Mouse (Mus musculus): ENCODE results near the gene Clcnka. TPM values are rescaled to one million over a fixed set of nuclear protein-coding genes. Genes with fewer than 3 reads are reported as not detected.
A peak's percentile ranks its signal among the peaks of the same experiment; 100 is the strongest.

The Clcnka gene
- total RNA-seq, 2 experiments from 2014 or later, result 1.2 to 1.8 TPM

DNA sequence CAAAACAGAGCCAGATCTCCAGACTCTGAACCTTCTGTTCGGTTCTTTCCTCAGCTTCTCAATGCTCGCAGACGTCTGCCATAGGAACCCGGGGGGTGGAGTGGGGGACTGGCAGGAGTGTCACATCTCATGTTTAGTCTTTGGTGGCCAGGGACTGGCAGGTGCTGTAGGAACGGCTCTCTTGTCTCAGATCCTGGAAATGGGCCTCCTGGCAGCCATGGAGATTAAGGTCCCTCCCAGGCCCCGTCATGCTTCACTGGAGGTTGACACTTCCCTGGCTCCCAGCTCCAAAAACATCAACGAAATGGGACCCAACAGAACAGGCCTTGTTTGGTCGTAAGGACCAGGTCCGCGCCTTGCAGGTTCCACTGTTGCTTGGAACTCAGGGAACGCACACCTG lies 49.9 kb downstream of the Clcnka start:
- no peak for DNase-seq
- intact Hi-C loops (cut with DNase I; ENCODE audit: low total_unique reads), result no loop called here

DNA sequence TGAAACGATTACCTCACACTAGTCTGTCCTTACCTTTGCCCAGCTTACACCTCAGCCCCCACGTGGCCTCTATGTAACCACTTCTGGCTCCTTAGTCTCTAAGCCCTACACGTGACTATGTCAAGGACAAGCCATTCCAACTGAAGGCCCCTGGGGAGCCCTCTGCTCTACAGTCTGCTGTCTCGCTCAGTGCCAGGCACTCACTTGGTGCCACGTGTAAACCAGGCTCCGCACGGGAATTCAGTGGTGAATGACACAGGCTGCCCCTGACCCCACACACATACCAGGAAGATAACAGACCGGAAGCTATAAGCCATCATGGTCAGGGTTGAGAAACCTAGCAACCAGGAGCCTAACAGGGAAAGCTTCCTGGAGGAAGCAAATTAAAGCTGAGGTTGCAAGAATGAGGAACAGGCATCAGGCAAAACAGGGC lies 51.1 kb downstream of the Clcnka start:
- intact Hi-C loops (cut with DNase I; ENCODE audit: low total_unique reads), result no loop called here

DNA sequence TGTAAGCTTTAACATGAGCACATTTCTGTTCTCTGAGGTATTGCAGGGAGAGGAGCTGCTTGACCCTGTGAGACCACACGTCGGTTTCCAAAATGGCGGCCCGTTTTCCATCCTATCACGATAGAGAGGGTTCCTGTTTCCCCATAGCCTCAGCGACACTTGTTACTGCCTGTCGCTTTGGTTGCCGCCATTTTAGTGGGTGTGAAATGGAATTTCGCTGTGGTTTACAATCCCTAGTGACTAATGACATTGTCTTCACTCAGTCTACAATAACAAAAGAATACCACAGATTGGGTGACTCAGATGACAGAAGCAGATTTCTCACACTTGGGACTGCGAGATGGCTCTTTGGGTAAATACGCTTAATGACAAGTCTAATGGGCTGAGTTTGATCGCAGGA lies 53.3 kb downstream of the Clcnka start:
- intact Hi-C loops (cut with DNase I; ENCODE audit: low total_unique reads), result no loop called here
- no peak for DNase-seq

More for the DNA sequence above, 51.1 kb downstream of the Clcnka start:
- no peak for DNase-seq

DNA sequence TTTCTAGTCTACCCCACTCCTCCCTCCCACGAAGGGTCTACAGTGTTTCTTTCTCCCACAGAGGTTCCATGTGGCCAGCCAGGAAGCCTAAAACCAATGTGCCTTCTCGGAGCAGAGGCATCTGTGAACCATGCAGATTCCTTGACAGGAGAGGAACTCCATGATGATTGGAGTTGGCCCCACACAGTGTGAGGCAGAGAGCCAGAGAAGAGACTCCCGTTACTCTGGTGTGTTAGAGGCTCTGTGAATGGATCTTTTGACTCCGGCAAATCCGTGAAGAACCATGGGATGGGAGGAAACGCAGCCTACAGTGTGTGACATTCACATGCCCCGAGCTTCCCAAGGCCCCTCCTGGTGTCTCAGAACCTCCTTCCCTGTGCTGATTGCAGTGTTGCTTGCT lies 55.0 kb downstream of the Clcnka start:
- intact Hi-C loops (cut with DNase I; ENCODE audit: low total_unique reads), result no loop called here
- no peak for DNase-seq

DNA sequence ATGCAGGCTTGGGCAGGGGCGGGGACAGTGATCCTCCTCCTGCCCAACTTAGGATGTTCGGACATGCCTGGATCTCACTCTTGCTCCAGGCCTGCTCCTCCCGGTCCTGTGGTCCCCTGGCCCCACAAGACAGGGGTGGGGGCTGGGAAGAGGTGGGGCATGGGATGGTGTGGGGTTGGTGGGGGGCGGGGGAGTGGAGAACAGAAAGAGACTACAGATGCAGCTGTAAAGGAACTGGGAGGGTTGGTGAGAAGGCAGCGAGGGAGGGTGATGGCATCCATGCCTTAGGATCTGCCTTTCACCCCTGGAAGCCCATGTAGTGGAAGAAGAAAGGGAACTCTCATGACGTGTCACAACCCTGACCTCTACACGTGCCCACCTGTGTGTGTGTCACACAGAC lies 57.0 kb downstream of the Clcnka start:
- intact Hi-C loops (cut with DNase I; ENCODE audit: low total_unique reads), result no loop called here
- no peak for DNase-seq

DNA sequence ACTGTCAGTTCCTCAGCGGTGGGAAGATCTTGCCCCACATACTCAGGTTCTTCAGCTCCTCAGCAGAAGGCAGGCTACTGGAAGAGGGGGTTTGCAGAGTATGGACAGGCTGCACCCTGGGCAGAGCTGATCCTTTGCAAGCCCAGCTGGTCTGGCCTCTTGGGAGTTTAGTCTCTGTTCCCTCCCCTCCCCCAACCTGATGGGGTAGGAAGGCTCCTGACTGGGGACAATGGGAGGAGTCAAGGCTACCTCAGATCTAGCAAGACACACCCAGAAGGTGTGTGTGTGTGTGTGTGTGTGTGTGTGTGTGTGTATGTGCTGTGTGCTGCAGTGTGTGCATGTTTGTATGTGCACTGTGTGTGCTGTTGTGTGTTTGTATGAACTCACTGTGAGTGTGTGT lies 59.7 kb downstream of the Clcnka start:
- no peak for DNase-seq
- intact Hi-C loops (cut with DNase I; ENCODE audit: low total_unique reads), result no loop called here

DNA sequence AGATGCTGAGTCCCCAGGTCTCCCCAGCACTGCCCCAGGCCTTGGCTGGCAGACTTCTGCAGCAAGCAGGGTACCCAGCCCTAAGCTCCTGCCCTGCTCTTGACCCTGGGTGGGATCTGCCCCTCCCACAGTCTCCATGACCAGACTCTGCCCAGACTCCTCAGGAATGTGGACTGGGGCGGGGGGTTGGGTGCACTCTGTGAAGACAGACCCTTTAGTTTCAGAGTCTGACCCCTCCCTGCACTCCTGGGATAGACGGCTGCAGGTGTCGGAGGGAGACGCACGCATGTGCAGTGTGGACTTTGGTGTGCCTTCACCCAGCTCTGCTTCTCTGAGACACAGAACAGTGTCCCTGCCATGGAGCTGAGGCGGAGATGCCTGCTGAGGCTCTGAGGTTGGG lies 60.5 kb downstream of the Clcnka start:
- no peak for DNase-seq
- intact Hi-C loops (cut with DNase I; ENCODE audit: low total_unique reads), result no loop called here

DNA sequence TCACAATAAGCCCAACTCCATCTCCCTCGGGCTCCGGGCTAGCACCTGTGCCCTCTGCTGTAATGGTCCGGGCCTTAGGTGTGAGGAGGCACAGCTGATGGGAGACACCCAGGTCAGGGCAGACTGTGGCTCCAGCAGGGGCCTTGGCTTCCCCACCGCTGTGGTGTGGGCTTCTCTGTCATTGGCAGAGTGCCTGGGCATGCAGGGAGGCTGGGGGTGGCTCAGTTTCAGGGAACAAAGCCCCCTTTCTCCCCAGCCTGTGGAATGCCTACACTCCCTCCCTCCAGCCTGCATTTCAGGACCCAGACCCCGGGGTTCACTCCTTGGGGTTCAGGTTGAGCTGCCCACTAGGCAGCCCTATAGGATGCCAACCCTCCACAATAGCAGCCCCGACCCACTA lies 62.3 kb downstream of the Clcnka start:
- no peak for DNase-seq
- intact Hi-C loops (cut with DNase I; ENCODE audit: low total_unique reads), result no loop called here

DNA sequence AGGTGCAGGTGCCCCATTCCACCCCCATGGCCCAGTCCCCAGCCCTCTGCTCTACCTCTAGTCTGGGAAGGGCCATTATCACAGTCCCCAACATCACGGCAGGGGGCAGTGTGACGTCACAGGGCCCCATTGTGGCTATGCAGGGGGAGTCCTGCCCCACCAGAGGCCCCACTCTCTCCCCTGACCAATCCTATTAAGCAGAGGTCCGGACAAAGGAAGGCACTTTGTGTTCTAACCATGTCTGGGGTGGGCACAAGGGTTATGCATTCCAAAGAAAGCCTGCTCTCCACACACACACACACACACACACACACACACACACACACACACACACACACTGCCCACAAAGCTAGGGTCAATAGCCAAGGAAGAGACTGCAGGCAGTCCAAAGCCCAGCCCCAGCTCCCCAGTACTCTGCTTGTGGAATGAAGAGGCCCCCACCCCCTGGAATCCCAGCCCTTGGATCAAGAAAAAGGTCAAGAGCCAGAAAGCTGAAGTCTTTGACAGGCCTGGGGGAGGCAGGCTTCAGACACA lies 63.2 kb downstream of the Clcnka start:
- DNase-seq, result no peak
- intact Hi-C loops (cut with DNase I; ENCODE audit: low total_unique reads), result no loop called here

DNA sequence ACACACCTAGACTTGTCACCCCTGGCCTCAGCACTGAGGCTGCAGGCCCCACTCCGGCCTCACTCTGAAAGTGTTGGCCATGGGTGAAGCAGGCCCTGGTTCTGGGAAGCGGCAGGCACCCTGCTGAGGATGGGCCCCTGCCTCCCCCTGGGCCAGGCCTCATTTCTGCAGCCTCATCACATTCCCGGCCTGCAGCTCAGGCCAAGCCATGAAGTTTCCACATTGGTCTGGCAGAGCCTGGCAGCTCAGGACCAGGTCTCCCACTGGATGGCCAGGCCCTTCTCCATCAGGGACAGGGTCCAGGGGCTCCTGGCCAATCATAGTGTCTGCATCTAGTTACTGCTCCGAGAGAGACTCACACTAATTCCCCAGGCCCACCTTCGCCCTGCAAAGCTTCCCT lies 63.8 kb downstream of the Clcnka start:
- intact Hi-C loops (cut with DNase I; ENCODE audit: low total_unique reads), result no loop called here
- DNase-seq, result peak; percentile 43

Small RNAs within 50 kb of the gene (microRNA-seq; reads per million reads assigned to microRNA genes)
- 0 reads per million in 2 experiments for gene Gm25690

Other genes starting within 250 kb of the Clcnka start
- gene Rsg1, start 184.8 kb downstream of the Clcnka start, total RNA-seq (2021), result under 1 TPM; 0.21 to 0.38 TPM
- gene Arhgef19, start 159.2 kb downstream of the Clcnka start, total RNA-seq (2021), result 1 to 10 TPM; 1.3 to 1.4 TPM
- 1 to 10 TPM; 2.9 to 3.7 TPM for gene Epha2, start 97.5 kb downstream of the Clcnka start, total RNA-seq (2021)
- gene Fam131c, start 30.5 kb downstream of the Clcnka start, total RNA-seq (2021), result under 1 TPM in 1 of 2 experiments, not detected in 1; 0.25 TPM
- gene Clcnkb, start 17.3 kb upstream of the Clcnka start, total RNA-seq (2021), result under 1 TPM; 0.31 to 0.80 TPM
- gene Hspb7, start 22.1 kb upstream of the Clcnka start, total RNA-seq (2021), result 100 to 1,000 TPM; 218 to 313 TPM
- gene Srarp, start 37.4 kb upstream of the Clcnka start, total RNA-seq (2021), result not detected
- gene Zbtb17, start 45.9 kb upstream of the Clcnka start, total RNA-seq (2021), result 10 to 100 TPM; 16.2 to 16.7 TPM
- 10 to 100 TPM; 20.1 to 22.1 TPM for gene Spen, start 139.9 kb upstream of the Clcnka start, total RNA-seq (2021)
- gene Fblim1, start 207.4 kb upstream of the Clcnka start, total RNA-seq (2021), result 1 to 10 TPM; 2.5 to 3.9 TPM
- gene Tmem82, start 219.9 kb upstream of the Clcnka start, total RNA-seq (2021), result 1 to 10 TPM in 1 of 2 experiments, under 1 TPM in 1; 0.66 to 1.8 TPM
- 10 to 100 TPM in 1 of 2 experiments, 1 to 10 TPM in 1; 9.0 to 17.7 TPM for gene Slc25a34, start 225.1 kb upstream of the Clcnka start, total RNA-seq (2021)